In the genomic region with DNA sequence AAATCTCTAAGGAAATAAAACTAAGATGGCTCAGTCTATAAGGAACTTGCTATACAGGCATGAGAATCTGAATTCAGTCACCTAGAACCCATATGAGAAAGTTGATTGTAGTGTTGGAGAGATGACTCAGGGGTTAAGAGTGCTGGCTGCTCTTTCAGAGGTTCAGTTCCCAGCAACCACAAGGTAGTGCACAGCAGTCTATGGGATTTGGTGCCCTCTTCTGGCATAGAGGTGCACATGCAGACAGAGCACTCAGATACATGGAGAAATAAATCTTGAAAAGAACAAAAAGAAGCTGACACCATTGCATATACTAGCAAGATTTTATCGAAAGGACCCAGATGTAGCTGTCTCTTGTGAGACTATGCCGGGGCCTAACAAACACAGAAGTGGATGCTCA, we compare ENCODE assay signal across 9 mouse cellular contexts. TPM values are rescaled to one million over a fixed set of nuclear protein-coding genes. Genes with fewer than 3 reads are reported as not detected.
DNase-seq lines count a peak whose midpoint lies in the region; ATAC-seq and TF ChIP-seq lines count a peak whose summit lies in the region.
"Had no signal": no experiment of that assay in that cellular context is flagged by ENCODE, and none has a peak within 500 bp of the region (broad histone marks: within the 10 kb centered on the region; RNA-seq: fewer than 3 reads in every experiment).

No protein-coding gene starts in this region.

- in situ Hi-C loops in CH12.LX (cut with MboI; ENCODE audit: low pct_ligation_motif_present, low pct_unique_long_range_greater_than_20kb, low sequenced_read_pairs), result no loop called here

- H3K36me3 ChIP-seq in liver, adult 2 months (ENCODE audit: control insufficient read depth, insufficient read depth, low read length), result peaks cover 7% of the 10 kb centered on the region
- peaks cover 22 to 43% of the 10 kb centered on the region in 2 experiments for H3K36me3 ChIP-seq in CH12.LX (replicated peaks in 1 of 2; ENCODE audit: control insufficient read depth in 1 of 2, insufficient read depth in 1 of 2, low read length in 1 of 2)

- no peaks in the 10 kb centered on the region for H3K79me2 ChIP-seq in liver, adult 2 months (ENCODE audit: control insufficient read depth, insufficient read depth, low read length)
- H3K79me2 ChIP-seq in CH12.LX (replicated peaks; ENCODE audit: control insufficient read depth, extremely low read depth, insufficient read depth, poor library complexity, severe bottlenecking), result no peaks in the 10 kb centered on the region

- peak; percentile 55 for TF ChIP-seq CTCF in liver, adult 2 months (IDR thresholded peaks at IDR 0.05; ENCODE audit: low read depth, low read length)
- TF ChIP-seq CTCF in CH12.LX (conservative IDR thresholded peaks at IDR 0.05 in 1 of 2, IDR thresholded peaks at IDR 0.05 in 1 of 2; ENCODE audit: low read depth in 2 of 2, low read length in 2 of 2), result peak; percentile 33 to 72; a peak in 3 of 4 replicates

- TF ChIP-seq EP300 in CH12.LX (IDR thresholded peaks at IDR 0.05; ENCODE audit: low read length), result no peak

- no peak overlapping the region for H3K4me3 ChIP-seq in liver, adult 2 months (ENCODE audit: insufficient read depth, low read depth, low read length)
- no peak overlapping the region for H3K4me3 ChIP-seq in CH12.LX (replicated peaks in 1 of 3; ENCODE audit: low read depth in 2 of 3, low read length in 2 of 3, poor library complexity in 1 of 3)
- H3K4me3 ChIP-seq: forebrain, embryonic 13.5 days; limb, embryonic 12.5 days had no signal

- H3K27me3 ChIP-seq in liver, adult 2 months (ENCODE audit: control insufficient read depth, insufficient read depth, low read length), result no peaks in the 10 kb centered on the region
- peaks cover 8% of the 10 kb centered on the region for H3K27me3 ChIP-seq in CH12.LX (replicated peaks)
- H3K27me3 ChIP-seq: forebrain, embryonic 13.5 days; limb, embryonic 12.5 days had no signal

- TF ChIP-seq POLR2A in liver, adult 2 months (IDR thresholded peaks at IDR 0.05; ENCODE audit: extremely low read depth, insufficient read depth, low read length), result no peak
- TF ChIP-seq POLR2A in CH12.LX (IDR thresholded peaks at IDR 0.05; ENCODE audit: low read depth, low read length), result no peak

- H3K27ac ChIP-seq in liver, adult 2 months (replicated peaks; ENCODE audit: insufficient read depth, low read depth, low read length), result no peak overlapping the region
- H3K27ac ChIP-seq in CH12.LX (ENCODE audit: insufficient read depth, low read depth), result no peak overlapping the region
- H3K27ac ChIP-seq: forebrain, embryonic 13.5 days; limb, embryonic 12.5 days had no signal

- 90% methylated on average over 2 of the region's 2 CpGs for WGBS in liver, adult 2 months

- peak; percentile 56 for TF ChIP-seq RAD21 in CH12.LX (IDR thresholded peaks at IDR 0.05; ENCODE audit: low read depth, low read length)

- H3K4me1 ChIP-seq in liver, adult 2 months (ENCODE audit: control insufficient read depth, insufficient read depth, low read length), result no peaks in the 10 kb centered on the region
- peaks cover 2 to 9% of the 10 kb centered on the region in 2 experiments for H3K4me1 ChIP-seq in CH12.LX (ENCODE audit: control insufficient read depth in 1 of 2, insufficient read depth in 2 of 2)

- H3K4me2 ChIP-seq in CH12.LX (ENCODE audit: insufficient read depth, low read depth, poor library complexity, severe bottlenecking), result no peak overlapping the region
- H3K4me2 ChIP-seq: forebrain, embryonic 13.5 days; limb, embryonic 12.5 days had no signal

- peak; percentile 16 for DNase-seq in liver, adult 2 months (ENCODE audit: extremely low read depth, low read depth, low spot score)
- DNase-seq in liver (no peak), CH12.LX (ENCODE audit: extremely low read depth) (peak; percentile 52), ZHBTc4 (ENCODE audit: low read depth, low spot score) (peak; percentile 77)
- no peak for DNase-seq in layer of hippocampus, adult 9-11 months
- no peak for DNase-seq in kidney, adult 18-20 months

- ATAC-seq in megakaryocyte-erythroid progenitor cell, adult 5-6 weeks (replicated peaks; ENCODE audit: low FRiP score, low TSS enrichment, poor library complexity, severe bottlenecking), result peak; percentile 81
- ATAC-seq: forebrain, embryonic 13.5 days had no signal

- peaks cover 3% of the 10 kb centered on the region for H3K9me3 ChIP-seq in CH12.LX (replicated peaks; ENCODE audit: low read length)
- H3K9me3 ChIP-seq: forebrain, embryonic 13.5 days had no signal

- dilution Hi-C loops in CH12.LX (cut with MboI; ENCODE audit: extremely low pct_ligation_motif_present, extremely low pct_unique_long_range_greater_than_20kb, low sequenced_read_pairs), result no loop called here

- no peak overlapping the region for H3K9ac ChIP-seq in liver, adult 2 months (ENCODE audit: low read depth, low read length)
- H3K9ac ChIP-seq in CH12.LX (ENCODE audit: insufficient read depth, low read depth), result no peak overlapping the region
- H3K9ac ChIP-seq: forebrain, embryonic 13.5 days; limb, embryonic 12.5 days had no signal

TF ChIP-seq in CH12.LX, 34 proteins besides CTCF, POLR2A, EP300 and RAD21:
- TF ChIP-seq MYC (IDR thresholded peaks at IDR 0.05; ENCODE audit: low read depth, low read length), result 0 out of 2 replicates have a peak, but pooled peaks have one; percentile 20
- TF ChIP-seq SMC3 (IDR thresholded peaks at IDR 0.05; ENCODE audit: low read depth, low read length), result peak; percentile 44
- TF ChIP-seq MAX (IDR thresholded peaks at IDR 0.05; ENCODE audit: low read length), result no peak

RNA-seq across cellular contexts. Expression of gene Mrpl11, which starts 6.3 kb away (rescaled TPM):
- 40.0 and 46.4 TPM in 2 replicates for total RNA-seq in liver, adult 2 months (2014; rRNA removed)
- 27.6 and 30.7 TPM in 2 replicates for polyA plus RNA-seq in liver, adult 2 months (2012; rRNA removed)
- 74.0 and 100 TPM in 2 replicates for total RNA-seq in CH12.LX (2012; rRNA removed)
- total RNA-seq in CH12.LX (2014; rRNA removed), result 160 and 171 TPM in 2 replicates
- 101 and 102 TPM in 2 replicates for polyA plus RNA-seq in CH12.LX (2012; ENCODE audit: insufficient read length, low read depth)
- total RNA-seq in megakaryocyte-erythroid progenitor cell, adult 5-6 weeks (2014; fragmentation: Nextera tagmentation), result 58.5 and 60.3 TPM in 2 replicates
- total RNA-seq in megakaryocyte-erythroid progenitor cell, adult 5-6 weeks (2017), result 41.4 and 91.0 TPM in 2 replicates

RNA-seq across cellular contexts. Expression of gene Npas4, which starts 21.9 kb away (rescaled TPM):
- total RNA-seq in liver, adult 2 months (2014; rRNA removed), result not detected in 2 replicates
- not detected in 2 replicates for polyA plus RNA-seq in liver, adult 2 months (2012; rRNA removed)
- total RNA-seq in CH12.LX (2012; rRNA removed) (not detected in 2 replicates), CH12.LX (2014; rRNA removed) (not detected in 2 replicates)
- not detected in 2 replicates for polyA plus RNA-seq in CH12.LX (2012; ENCODE audit: insufficient read length, low read depth)
- not detected in 2 replicates for total RNA-seq in megakaryocyte-erythroid progenitor cell, adult 5-6 weeks (2014; fragmentation: Nextera tagmentation)
- total RNA-seq in megakaryocyte-erythroid progenitor cell, adult 5-6 weeks (2017), result not detected in 2 replicates
- polyA plus RNA-seq: limb, embryonic 12.5 days had no signal

RNA-seq across cellular contexts. Expression of gene Peli3, which starts 25.3 kb away (rescaled TPM):
- total RNA-seq in liver, adult 2 months (2014; rRNA removed), result 1.0 and 3.4 TPM in 2 replicates
- polyA plus RNA-seq in liver, adult 2 months (2012; rRNA removed), result 1.4 and 2.6 TPM in 2 replicates
- total RNA-seq in CH12.LX (2012; rRNA removed) (0.42 TPM in 1 of 2 replicates, not detected in the other), CH12.LX (2014; rRNA removed) (0.07 TPM in 1 of 2 replicates, not detected in the other)
- not detected in 2 replicates for polyA plus RNA-seq in CH12.LX (2012; ENCODE audit: insufficient read length, low read depth)
- 1.1 TPM in 1 of 2 replicates, not detected in the other for total RNA-seq in megakaryocyte-erythroid progenitor cell, adult 5-6 weeks (2014; fragmentation: Nextera tagmentation)
- total RNA-seq in megakaryocyte-erythroid progenitor cell, adult 5-6 weeks (2017), result not detected in 2 replicates

RNA-seq across cellular contexts. Expression of gene Dpp3, which starts 40.1 kb away (rescaled TPM):
- total RNA-seq in liver, adult 2 months (2014; rRNA removed), result 52.1 and 69.7 TPM in 2 replicates
- 121 and 122 TPM in 2 replicates for polyA plus RNA-seq in liver, adult 2 months (2012; rRNA removed)
- total RNA-seq in CH12.LX (2012; rRNA removed) (89.7 and 109 TPM in 2 replicates), CH12.LX (2014; rRNA removed) (74.0 and 79.6 TPM in 2 replicates)
- polyA plus RNA-seq in CH12.LX (2012; ENCODE audit: insufficient read length, low read depth), result 97.3 and 100.0 TPM in 2 replicates
- total RNA-seq in megakaryocyte-erythroid progenitor cell, adult 5-6 weeks (2014; fragmentation: Nextera tagmentation), result 53.8 and 62.2 TPM in 2 replicates
- total RNA-seq in megakaryocyte-erythroid progenitor cell, adult 5-6 weeks (2017), result 40.7 and 51.4 TPM in 2 replicates

RNA-seq across cellular contexts. Expression of gene Slc29a2, which starts 55.4 kb away (rescaled TPM):
- 0.28 and 0.34 TPM in 2 replicates for total RNA-seq in liver, adult 2 months (2014; rRNA removed)
- 1.7 and 2.3 TPM in 2 replicates for polyA plus RNA-seq in liver, adult 2 months (2012; rRNA removed)
- total RNA-seq in CH12.LX (2012; rRNA removed) (4.2 and 6.7 TPM in 2 replicates), CH12.LX (2014; rRNA removed) (0.96 and 2.1 TPM in 2 replicates)
- polyA plus RNA-seq in CH12.LX (2012; ENCODE audit: insufficient read length, low read depth), result 5.6 and 6.6 TPM in 2 replicates
- 9.7 and 14.2 TPM in 2 replicates for total RNA-seq in megakaryocyte-erythroid progenitor cell, adult 5-6 weeks (2014; fragmentation: Nextera tagmentation)
- total RNA-seq in megakaryocyte-erythroid progenitor cell, adult 5-6 weeks (2017), result 1.5 and 4.4 TPM in 2 replicates

Comparison
In these comparisons a context has a peak if more than half of its experiments do, and no peak if none do; other contexts are left out.
1. DNase-seq: peak in liver, adult 2 months (single experiment), CH12.LX (single experiment) and ZHBTc4 (single experiment); none in liver (single experiment), layer of hippocampus, adult 9-11 months (single experiment) and kidney, adult 18-20 months (single experiment).